Mouse (Mus musculus): ENCODE data around the gene Atxn7l3.
A peak's percentile ranks its signal among the peaks of the same experiment; 100 is the strongest.

Gene Atxn7l3

DNA sequence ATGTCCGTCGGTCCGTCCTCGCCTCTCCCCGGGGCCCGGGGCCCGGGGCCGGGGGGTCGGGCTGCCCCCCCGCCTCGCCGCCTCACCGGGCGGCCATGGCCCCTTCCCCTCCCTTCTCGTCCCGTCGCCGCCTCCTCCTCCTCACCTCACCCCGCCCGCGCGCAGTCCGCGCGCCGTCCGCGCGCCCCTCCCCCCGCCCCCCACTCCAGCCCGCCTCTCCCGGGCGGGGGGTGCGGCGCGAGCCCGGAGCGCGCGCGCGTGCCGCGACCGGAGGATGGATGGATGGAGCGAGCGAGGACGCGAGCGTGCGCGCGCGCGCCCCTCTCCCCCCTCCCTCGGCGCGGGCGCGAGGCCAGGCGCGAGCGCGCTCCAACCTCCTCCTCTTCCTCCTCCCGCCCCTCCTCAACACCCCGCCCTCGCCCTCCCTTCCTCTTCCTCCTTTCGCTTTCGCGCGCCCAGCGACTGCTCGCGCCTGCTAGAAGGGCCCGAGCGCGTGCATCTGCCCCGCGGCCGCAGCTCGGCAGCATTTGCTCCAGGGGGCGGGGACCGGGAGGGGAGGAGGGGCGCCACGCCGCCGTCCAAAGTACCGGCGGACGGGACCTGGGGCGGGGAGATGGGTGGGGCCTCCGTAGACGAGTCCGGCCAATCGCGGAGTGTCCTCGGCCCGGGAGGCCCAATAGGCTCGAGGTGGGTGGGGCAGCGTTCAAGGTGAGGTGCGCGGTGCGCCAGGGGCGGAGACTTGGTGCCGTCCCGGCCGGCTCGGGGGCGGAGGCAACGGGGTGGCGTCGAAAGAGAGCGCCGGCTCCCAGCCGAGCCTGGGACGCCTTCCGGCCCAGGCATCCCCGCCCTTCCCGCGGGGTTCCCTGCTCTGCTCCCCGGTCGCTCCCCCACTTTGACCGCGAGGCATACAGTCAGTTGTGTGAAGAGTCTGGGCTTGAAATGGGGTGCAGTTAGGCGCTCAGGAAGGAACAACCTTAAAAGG lies at the start of gene Atxn7l3:
Atxn7l3 (minus strand) TSS at position 141 of the 982 bp plus-strand sequence.
- peak; percentile 99 for DNase-seq (ENCODE audit: low read depth, low spot score)

DNA sequence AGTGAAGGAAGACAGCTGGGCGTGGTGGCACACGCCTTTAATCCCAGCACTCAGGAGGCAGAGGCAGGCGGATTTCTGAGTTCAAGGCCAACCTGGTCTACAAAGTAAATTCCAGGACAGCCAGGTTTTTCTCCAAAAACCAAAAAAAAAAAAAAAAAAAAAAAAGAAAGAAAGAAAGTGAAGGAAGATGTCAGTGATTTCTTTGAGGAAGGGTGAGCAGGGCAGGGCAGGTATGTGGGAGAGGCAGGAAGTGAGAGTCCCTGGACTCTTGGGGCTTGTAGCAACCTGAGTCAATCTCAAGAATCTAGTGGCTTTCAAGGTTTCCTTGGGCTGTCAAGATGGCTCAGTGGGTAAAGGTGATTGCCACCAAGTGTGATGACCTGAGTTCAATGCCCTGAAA lies 48.0 kb upstream of the Atxn7l3 start:
- no peak for DNase-seq (ENCODE audit: low read depth, low spot score)

DNA sequence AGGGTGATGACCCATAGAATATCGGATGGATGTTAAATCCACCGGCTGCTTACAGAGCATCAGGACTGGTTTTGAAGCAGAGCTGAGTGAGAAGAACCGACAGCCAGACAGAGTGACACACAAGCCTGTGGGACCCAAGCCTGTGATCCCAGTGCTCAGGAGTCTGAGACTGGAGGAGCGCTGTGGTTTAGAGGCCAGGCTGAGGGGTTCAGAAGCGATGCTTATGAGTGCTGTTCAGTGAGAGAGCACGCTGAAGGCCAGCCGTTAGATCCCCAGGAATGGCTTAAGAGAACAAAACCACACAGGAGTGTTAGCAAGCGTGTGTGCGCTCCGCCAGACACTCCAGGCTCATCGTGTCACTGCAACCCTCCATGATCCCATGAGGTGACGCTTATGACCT lies 46.3 kb upstream of the Atxn7l3 start:
- no peak for DNase-seq (ENCODE audit: low read depth, low spot score)

DNA sequence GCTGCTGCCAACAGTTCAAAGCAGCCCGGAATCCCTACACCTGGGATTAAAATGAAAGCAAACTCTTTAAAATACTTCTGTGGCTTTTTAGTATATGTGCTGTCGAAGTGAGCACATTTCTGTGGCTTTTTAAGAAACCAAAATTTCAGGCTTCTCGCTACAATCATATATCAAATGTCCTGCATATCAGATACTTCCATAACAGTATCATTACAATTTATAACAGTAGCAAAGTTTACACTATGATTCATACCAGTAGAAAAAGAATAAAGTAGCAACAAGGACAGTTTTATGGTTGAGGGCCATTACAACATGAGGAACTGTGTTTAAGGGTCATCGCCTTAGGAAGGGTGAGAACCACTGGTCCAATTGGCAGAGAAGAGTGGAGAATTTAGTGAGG lies 44.7 kb upstream of the Atxn7l3 start:
- no peak for DNase-seq (ENCODE audit: low read depth, low spot score)

DNA sequence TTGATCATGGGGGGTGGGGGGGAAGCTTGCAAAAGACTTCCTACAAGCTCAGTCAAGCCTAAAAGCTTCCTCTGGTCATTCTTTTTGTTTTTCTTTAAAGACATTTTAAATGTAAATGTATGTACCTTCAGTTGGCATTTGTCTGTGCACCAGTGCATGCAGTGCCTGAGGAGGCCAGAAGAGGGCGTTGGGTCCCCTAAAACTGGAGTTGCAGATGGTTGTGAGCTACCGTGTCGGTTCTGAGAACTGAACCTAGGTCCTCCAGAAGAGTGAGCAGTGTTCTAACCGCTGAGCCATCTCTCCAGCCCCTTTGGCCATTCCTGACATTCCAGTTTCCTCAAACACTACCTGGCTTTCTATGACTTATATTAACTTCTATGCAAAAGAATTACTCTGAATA lies 43.2 kb upstream of the Atxn7l3 start:
- DNase-seq (ENCODE audit: low read depth, low spot score) = no peak

DNA sequence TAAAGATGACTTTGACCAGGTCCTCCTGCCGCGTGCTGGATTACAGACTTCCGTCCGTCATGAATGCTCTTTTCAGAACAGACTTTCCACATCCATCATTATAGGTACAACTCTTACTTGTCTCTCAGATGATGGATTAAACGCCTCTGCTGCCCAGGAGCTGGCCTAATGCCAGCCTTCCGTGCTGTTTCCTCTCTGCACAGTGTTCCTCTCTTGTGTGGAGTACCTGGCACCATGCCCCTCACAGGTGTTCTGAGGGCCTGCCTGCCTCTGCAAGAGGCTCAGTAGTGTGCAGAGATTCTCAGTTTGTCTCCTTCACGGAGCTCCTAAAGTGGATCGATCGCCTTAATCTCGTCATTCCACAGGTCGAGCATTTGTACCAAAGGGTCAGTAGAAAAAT lies 42.8 kb upstream of the Atxn7l3 start:
- no peak for DNase-seq (ENCODE audit: low read depth, low spot score)

DNA sequence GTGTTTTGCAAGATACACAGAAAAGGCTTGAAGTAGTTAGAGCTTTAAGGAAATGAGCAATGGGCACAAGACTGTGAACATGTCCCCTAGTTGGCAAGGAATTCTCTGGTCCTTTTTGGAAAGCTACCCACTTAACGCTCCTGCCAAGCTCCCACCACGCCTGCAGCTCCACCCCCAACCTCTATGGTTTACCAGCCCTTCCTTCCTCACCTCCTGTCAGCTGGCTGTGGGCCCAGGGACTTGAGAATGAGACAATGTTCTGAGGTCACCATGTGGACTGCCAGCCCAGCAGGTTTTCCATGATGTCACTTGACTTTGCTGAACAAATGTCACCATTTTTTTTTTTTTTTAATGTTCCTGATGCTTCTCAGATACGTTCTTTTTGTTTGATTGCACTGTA lies 42.1 kb upstream of the Atxn7l3 start:
- DNase-seq (ENCODE audit: low read depth, low spot score) = peak; percentile 24

DNA sequence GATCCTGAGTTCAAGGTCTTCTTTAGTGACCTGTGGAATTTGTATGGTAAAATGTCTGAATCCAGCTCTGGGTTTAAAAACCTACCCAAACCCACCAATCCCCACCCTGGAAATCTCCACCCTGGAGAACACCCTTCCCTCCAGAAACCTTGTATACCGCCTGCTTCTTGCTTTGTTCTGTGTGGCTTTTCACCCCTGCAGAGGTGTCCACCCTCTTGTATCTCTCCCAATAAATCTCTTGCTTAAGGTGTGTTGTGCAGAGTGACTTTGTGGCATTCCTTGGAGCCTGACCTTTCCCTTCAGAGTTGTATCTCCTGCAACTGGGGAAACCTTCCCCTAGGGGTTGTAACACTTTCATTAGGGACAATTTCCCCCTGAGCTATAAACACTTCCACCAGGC lies 41.5 kb upstream of the Atxn7l3 start:
- DNase-seq (ENCODE audit: low read depth, low spot score) = no peak

DNA sequence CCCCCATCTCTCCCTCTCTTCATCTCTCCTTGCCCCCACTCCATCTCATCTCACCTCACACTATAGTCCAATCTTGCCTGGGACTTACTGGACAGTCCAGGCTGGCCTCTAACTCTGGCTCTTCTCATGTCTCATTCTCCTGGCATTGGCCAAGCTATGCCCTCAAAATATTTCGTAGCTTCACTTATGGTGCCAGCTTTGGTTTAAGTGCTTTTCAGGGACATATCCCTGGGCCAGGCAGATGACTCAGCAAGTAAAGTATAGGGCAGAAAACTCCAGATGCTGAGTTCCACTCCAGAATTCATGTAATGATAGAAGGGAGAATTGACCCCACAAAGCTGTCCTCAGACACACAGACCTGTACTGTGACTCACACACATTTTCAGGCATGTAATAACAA lies 39.8 kb upstream of the Atxn7l3 start:
- DNase-seq (ENCODE audit: low read depth, low spot score) = no peak

DNA sequence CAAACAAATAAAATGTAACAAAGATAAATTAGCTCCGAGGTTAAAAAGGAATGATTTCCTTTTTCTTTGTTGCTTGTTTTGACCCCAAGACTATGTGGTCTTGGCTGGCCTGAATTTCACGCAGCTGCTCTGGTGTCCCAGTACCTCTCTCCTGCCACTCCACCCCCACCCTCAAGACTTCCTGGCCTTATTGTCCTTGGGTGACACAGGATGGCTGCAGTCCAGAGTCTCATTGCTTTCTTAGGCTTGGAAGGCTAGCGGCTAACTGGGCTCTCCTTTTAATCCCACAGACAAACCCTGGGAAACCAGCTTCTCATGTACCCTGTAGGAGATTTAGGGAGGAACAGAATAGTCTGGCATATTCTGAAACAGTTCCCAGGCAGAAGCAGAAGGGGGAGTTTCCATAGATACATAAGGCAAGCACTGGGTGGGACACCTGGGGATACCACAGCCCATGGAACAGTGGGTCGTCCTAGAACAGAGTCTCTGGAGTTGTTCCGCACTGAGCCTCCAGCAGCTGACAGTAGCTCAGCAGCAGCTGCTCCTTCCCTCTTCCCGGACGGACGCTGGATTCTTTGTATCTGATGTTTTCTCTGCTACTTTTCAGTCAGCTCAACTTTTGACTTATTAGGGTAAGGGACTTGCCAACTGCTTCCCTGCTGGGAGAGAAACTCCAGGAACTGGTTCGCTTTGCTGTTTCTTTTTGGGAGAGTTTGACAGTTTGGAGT lies 38.7 kb upstream of the Atxn7l3 start:
- no peak for DNase-seq (ENCODE audit: low read depth, low spot score)

DNA sequence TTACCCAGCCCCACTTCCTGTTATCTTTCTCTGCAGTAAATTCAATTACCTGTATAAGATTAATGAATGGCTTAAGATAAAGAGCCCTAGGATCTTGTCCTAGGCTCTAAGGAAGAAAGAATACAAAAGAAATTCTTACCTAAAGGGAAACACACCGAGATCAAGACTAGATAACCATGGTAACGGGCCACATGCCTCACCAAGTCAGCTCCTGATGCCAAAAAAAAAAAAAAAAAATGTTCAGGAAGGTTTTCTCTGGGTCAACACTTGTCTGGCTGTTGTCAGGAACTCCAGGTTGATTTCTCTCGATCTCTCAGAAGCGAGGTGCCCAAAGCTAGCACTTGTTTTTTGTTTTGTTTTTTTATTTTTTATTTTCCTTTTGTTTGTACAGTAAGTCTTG lies 37.6 kb upstream of the Atxn7l3 start:
- no peak for DNase-seq (ENCODE audit: low read depth, low spot score)

DNA sequence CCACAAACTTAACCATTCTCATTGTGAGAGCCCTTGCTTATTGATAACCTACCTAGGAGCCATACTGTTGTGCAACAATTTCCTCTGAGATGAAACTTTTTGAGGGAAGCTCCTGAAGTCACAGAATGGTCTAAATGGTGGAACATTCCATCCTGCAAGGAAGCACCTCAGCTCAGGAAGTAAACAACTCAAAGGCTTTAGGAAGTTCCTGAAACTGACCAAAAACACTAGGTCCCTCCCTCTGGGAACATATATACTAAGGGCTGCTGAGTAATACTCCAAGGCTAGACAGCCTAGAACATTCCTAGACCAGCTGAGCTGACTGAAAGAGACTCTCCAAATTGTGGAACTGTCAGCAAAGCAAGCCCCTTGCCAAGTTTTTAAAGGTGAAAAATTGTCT lies 36.6 kb upstream of the Atxn7l3 start:
- DNase-seq (ENCODE audit: low read depth, low spot score) = no peak

DNA sequence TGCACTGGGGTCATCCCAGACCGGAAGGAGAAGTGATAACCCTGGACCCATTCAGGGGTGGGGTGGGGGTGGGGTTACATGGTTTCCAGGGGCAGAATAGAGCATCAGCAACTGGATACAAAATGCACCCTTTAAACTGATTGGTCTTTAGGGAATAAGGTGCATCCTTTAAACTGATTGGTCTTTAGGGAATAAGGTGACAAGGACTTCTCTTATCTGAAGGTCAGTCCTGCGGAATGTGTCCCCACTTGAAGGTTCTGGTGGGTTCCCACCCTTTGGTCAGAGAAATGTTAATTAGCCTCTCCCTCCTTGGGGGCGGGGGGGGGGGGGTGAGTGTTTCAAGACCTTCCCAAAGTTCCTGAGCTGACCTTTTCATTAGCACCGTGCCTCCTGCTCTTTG lies 35.4 kb upstream of the Atxn7l3 start:
- DNase-seq (ENCODE audit: low read depth, low spot score) = no peak

DNA sequence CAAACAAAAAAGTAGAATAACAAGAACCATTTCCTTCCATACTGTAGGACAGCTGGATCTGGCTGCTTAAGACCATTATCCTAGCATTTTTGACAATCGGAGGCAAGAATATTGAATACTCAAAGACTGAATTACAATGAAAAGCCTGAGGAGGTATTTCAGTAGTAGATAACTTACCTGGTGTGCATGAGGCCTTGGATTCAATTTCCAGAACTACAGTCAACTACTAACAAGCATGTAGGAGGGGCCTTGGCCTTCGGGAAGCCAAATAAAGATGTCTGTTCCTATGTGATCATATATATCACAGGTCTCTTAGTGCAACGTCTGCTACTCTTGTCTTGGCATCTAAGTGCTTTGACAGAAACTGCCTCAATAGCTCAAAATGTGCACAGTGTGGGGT lies 33.6 kb upstream of the Atxn7l3 start:
- no peak for DNase-seq (ENCODE audit: low read depth, low spot score)

DNA sequence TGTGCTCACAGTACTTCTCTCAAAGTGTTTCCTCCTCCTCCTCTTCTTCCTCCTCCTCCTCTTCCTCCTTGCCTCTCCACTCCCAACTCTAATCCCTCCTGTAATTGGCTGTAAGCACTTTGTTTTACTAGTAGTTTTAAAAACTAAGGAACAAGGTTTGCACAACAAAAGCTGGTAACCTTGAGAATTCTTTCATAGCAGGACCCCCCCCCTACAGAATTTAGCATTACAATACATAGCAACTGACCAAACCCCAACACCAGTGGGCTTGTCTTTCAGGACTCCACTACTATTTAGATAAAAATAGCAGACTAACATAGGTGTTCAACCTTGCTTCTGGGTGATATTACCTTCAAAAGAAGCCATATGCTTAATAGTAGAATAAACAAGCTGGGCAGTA lies 33.1 kb upstream of the Atxn7l3 start:
- DNase-seq (ENCODE audit: low read depth, low spot score) = no peak

DNA sequence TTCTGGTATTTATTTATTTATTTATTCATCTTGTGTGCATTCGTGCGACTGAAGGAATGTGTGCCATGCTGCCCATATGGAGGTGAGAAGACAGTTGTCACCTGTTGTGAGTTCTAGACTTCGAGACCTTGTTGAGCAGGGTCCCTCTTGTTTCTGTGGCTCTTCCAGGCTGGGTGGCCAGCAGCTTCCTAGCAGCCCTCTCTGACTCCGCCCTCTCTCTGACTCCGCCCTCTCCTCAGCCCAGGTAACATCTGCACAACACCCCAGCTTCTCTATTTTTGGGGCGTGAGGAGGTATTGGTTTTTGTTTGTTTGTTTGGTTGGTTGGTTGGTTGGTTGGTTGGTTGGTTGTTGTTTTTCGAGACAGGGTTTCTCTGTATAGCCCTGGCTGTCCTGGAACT lies 31.4 kb upstream of the Atxn7l3 start:
- DNase-seq (ENCODE audit: low read depth, low spot score) = no peak

DNA sequence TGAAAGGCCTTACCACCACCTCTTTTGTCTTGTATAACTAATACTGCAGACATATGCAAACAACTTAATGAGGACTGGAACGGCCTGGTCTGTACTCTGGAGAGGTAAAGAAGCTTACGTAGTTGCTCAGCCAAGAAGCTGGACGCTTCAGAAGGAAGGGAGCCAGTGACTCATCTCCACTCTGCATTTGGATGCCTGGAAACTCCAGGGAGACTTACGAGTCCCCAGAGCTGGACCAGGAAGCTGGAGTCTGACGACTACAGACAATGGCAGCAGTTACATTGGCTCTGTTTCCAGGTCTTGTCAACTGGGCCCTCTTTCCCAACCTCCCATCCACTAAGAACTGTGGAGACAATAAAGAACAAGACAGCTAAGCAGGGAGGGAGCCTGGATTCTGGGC lies 30.8 kb upstream of the Atxn7l3 start:
- no peak for DNase-seq (ENCODE audit: low read depth, low spot score)

DNA sequence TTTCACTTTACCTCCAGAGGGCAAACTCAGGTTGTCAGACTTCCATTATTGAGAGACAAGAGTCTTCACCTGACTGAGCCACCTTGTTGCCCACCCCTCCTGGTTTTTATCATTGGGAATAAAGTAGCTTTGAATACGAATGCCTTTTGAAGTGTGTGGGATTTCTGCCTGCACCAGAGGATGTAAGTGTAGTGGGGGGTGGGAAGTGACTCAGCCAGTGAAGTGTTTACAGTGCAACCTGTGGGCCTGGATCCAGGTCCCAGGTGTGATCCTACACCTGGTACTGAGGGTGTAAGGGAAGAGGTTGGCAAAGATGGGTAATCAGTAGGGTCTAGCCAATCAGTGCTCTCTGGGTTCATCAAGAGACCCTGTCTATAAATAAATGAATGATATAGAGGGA lies 27.1 kb upstream of the Atxn7l3 start:
- no peak for DNase-seq (ENCODE audit: low read depth, low spot score)

DNA sequence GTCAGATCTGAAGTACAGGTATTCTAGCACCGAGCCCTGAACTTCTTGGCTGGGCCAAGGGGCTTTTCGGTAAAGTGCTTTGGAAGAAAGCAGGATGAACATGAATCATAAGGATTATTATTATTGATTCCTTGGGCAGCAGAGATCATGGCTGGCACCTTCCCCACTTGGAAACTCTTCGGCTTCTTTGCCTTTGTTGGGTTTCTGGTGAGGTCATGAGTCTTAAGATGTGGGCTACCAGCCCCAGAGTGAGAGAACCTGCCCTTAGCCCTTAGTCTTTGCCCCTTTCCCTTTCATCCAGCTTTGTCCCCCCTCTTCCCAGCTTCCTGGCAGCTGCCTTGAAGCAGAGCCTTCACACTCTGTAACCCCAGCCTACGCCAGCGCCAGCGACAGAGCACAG lies 25.5 kb upstream of the Atxn7l3 start:
- DNase-seq (ENCODE audit: low read depth, low spot score) = no peak

DNA sequence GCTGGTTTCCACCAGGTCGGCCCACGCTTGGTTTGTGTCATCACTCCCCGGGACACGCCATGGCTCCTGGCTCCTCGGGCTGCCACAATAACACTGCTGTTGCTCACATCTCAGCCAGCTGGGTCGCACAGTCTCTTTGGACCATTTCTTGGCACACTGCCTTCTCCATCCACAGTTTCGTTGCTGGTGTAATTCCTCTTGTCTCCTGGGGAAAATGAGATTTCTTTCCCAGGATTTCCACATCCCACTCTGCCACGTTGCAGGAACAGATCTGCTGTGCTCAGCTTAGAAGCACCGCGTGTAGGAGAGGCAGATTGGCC lies 24.2 kb upstream of the Atxn7l3 start:
- no peak for DNase-seq (ENCODE audit: low read depth, low spot score)

DNA sequence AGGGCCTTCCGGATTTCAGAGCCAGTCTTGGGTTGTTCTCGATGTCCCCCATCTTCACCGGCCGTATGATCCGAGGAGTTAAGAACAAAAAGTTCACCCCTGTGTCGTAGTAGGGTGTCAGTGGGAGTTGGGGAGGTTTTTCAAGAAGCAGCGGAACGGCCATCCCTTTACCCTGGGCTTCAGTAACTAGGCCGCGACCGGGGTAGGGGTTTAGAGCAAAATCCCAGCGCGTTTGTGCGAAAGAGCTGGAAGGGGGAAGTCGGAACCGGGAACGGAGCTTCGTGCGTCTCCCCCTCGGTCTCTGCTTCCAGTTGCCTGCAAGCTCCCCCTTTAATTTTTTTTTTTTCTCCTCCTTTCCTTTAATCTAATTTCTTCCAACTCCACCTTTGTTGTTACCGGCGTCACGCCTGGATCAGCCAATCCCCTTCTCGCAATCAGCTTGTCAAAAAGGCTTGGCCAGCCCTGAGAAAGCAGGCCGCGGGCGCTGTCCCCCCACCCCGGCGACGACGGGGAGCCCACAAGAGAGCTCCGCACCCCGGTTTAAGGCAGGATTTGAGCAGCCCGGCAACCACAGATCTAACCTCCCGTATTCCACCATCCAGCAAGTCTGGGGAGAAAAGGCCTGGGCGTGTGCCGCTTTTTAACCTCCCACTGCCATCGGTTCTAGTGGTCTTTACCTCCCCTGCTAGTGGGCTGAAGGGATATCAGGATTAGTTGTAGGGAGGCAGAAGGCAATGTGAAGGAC lies 23.7 kb upstream of the Atxn7l3 start:
- peak; percentile 87 for DNase-seq (ENCODE audit: low read depth, low spot score)

DNA sequence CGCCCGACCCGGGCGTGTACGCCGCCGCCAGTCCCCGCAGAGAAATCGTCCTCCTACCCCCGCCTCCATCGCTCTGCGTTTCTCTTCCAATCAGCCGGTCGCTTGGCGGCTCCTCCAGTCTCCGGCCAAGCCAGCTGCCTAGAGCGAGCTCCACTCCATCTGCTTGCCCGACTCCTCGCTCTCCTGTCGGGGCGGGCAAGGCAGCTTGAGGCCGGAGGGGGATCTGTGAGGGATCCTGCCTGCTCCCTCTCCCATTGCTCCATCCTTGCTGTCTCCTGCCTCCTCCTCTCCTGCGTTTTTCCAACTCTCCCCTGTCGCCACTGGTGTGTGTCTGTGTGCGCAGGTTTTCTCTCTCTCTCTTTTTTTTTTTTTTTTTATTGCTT lies 23.0 kb upstream of the Atxn7l3 start, which contains the start of gene Ubtf:
Ubtf (minus strand) TSS at position 333 of the 383 bp plus-strand sequence.
- peak; percentile 86 for DNase-seq (ENCODE audit: low read depth, low spot score)
